Comparison of ENCODE assay signal across 8 mouse cellular contexts in the genomic region with DNA sequence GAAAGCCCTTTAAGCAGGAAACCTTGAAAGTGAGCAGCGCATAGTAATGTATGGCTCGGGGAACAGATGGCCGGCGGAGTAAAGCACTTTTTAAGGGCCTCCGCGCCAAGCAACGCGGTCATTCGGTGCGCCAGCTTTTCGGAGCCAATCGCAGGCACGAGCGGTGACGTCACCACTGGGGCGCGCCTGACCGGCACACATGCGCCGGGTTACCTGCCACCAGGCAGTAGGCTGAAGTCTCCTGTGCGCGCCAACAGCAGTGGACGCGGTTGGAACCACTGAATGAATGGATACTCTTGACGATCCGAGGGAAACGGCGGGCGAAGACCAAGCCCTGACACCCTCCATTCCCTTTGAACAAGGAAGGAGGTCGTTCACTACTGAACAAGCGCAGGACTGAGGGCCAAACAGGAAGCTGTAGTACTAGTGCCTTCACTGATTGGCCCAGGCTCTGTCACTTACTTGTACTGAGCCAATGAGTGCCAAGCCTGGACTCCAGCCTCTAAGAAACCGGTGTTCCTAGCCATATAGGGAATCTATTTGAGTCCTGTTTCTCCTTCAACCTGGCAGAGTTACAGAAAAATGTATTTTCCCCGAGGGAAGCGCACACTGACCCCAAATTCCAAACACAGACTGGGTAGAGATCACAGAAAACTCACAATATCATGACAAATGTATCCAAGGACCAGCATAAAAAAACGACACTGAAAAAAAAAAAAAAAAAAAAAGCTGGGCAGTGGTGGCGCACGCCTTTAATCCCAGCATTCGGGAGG. TPM values are rescaled to one million over a fixed set of nuclear protein-coding genes. Genes with fewer than 3 reads are reported as not detected.
DNase-seq lines count a peak whose midpoint lies in the region; ATAC-seq lines count a peak whose summit lies in the region.

A gene (minus strand): TSS at position 412 of the 773 bp plus-strand sequence.

- DNase-seq in WW6 (ENCODE audit: low read depth, low spot score) = peak; percentile 83
- peak; percentile 88 to 96 for DNase-seq in cerebellum, postnatal 4 days (ENCODE audit: low spot score in 2 of 2)
- peak; percentile 94 for DNase-seq in gastrocnemius, adult 18-20 months (ENCODE audit: low spot score)
- DNase-seq in left cerebral cortex, adult 18-20 months (ENCODE audit: low spot score in 2 of 2) = peak; percentile 95 to 96
- DNase-seq in right cerebral cortex, adult 18-20 months = peak; percentile 96
- DNase-seq in urinary bladder, postnatal 10 days (ENCODE audit: low spot score) = peak; percentile 86

- H3K9me3 ChIP-seq in hindbrain, embryonic 16.5 days (ENCODE audit: control insufficient read depth, low read length) = no peaks in the 10 kb centered on the region

- H3K4me2 ChIP-seq in hindbrain, embryonic 16.5 days (ENCODE audit: low read length) = peak within 1 kb of the TSS; percentile 87

- peak; percentile 99 for ATAC-seq in hindbrain, embryonic 16.5 days

- peaks cover 20% of the 10 kb centered on the region for H3K4me1 ChIP-seq in hindbrain, embryonic 16.5 days (ENCODE audit: control insufficient read depth, insufficient read depth, low read depth, low read length)

- H3K27me3 ChIP-seq in hindbrain, embryonic 16.5 days (replicated peaks; ENCODE audit: control insufficient read depth, insufficient read depth, low read length) = no peaks in the 10 kb centered on the region

- H3K36me3 ChIP-seq in hindbrain, embryonic 16.5 days (ENCODE audit: control insufficient read depth, insufficient read depth, low read length) = peaks cover 44% of the 10 kb centered on the region
- peaks cover 28% of the 10 kb centered on the region; the same call in 1 of the 2 replicates for H3K36me3 ChIP-seq in macrophage (ENCODE audit: inconsistent target)

- 2% methylated on average over 38 of the region's 38 CpGs for WGBS in hindbrain, embryonic 16.5 days
- under 1% methylated on average over 34 of the region's 38 CpGs for WGBS in macrophage (ENCODE audit: missing documents)

- H3K79me2 ChIP-seq in macrophage (ENCODE audit: inconsistent target) = no peaks in the 10 kb centered on the region

- H3K4me3 ChIP-seq in hindbrain, embryonic 16.5 days (ENCODE audit: low read length) = peak within 1 kb of the TSS; percentile 69
- peak within 1 kb of the TSS; percentile 55 for H3K4me3 ChIP-seq in macrophage (ENCODE audit: inconsistent target)

- H3K9ac ChIP-seq in hindbrain, embryonic 16.5 days (ENCODE audit: low read depth, low read length) = peak within 1 kb of the TSS; percentile 78

- peak within 1 kb of the TSS; percentile 95 for H3K27ac ChIP-seq in hindbrain, embryonic 16.5 days (ENCODE audit: low read depth, low read length)
- peak within 1 kb of the TSS; percentile 54 for H3K27ac ChIP-seq in macrophage

RNA-seq across cellular contexts. Expression of the gene that starts here (rescaled TPM):
- 1 to 10 TPM; 6.7 to 7.8 TPM for total RNA-seq in gastrocnemius, adult 18-20 months (2021)
- 9.9 and 11.5 TPM in 2 replicates for polyA plus RNA-seq in hindbrain, embryonic 16.5 days (2015; fragmentation: Nextera tagmentation; extraction: Ambion mirVana)
- 10 to 100 TPM; 13.1 to 14.5 TPM for total RNA-seq in left cerebral cortex, adult 18-20 months (2021)
- 10 to 100 TPM in 24 of 26 experiments, 1 to 10 TPM in 2; 8.5 to 52.2 (median 31.2) TPM for total RNA-seq in macrophage (2018; cell fraction: chromatin; rRNA removed)
- total RNA-seq in macrophage (2018; cell fraction: cytosol; rRNA removed) = 1 to 10 TPM in 22 of 26 experiments, under 1 TPM in 4; 0.53 to 5.2 (median 2.0) TPM
- total RNA-seq in macrophage (2018; cell fraction: nucleus; rRNA removed) = 10 to 100 TPM in 23 of 26 experiments, 1 to 10 TPM in 3; 5.6 to 42.2 (median 17.7) TPM
- polyA plus RNA-seq in macrophage (2018) = 2.3 to 2.8 TPM (median 2.4 TPM) in 3 replicates

Comparison
In these comparisons a context has a peak if more than half of its experiments do, and no peak if none do; other contexts are left out.
1. Peak in every context shown above with its lines: DNase-seq, ATAC-seq, H3K4me3 ChIP-seq and H3K27ac ChIP-seq.